Mouse (Mus musculus) splenic B cell, adult 2 months (primary cell): ENCODE results near the gene Ilf2.

ENCODE experiments used
- DNase-seq: peaks from one replicate; pipeline ENCODE4 v3.0.0-alpha.2; 2011; ENCODE audit warnings: low read depth, low spot score
- H3K27me3 ChIP-seq: 2 replicates; pipeline ENCODE4 v1.6.1; 2012; ENCODE audit warnings: mild to moderate bottlenecking, low read length, moderate library complexity, mixed read lengths; ENCODE audit not compliant: control insufficient read depth, poor library complexity, insufficient read depth, severe bottlenecking
- H3K36me3 ChIP-seq: 2 replicates; pipeline ENCODE4 v1.6.1; 2012; ENCODE audit warnings: mild to moderate bottlenecking, low read length, moderate library complexity, mixed read lengths; ENCODE audit not compliant: control insufficient read depth, poor library complexity, insufficient read depth, severe bottlenecking

The Ilf2 gene

GRCm38 (mm10) chr3:90448626-90449025 is 27.3 kb upstream of the Ilf2 start:
- Histone ChIP-seq H3K27me3 (no peaks in the 10 kb centered on the region), H3K36me3 (no peaks in the 10 kb centered on the region)
- DNase-seq: no peak

- DNase-seq: no peak
- Histone ChIP-seq H3K27me3 (no peaks in the 10 kb centered on the region), H3K36me3 (no peaks in the 10 kb centered on the region)
Measured at GRCm38 (mm10) chr3:90450874-90451273, 25.1 kb upstream of the Ilf2 start.

- Histone ChIP-seq H3K27me3 (no peaks in the 10 kb centered on the region), H3K36me3 (no peaks in the 10 kb centered on the region)
- DNase-seq: no peak
Measured at GRCm38 (mm10) chr3:90451396-90452095, 24.4 kb upstream of the Ilf2 start.

- DNase-seq: no peak
- Histone ChIP-seq H3K27me3 (no peaks in the 10 kb centered on the region), H3K36me3 (no peaks in the 10 kb centered on the region)
Measured at GRCm38 (mm10) chr3:90454931-90455330, 21.0 kb upstream of the Ilf2 start.

- no peaks in the 10 kb centered on the region for H3K36me3 ChIP-seq
- no peak for DNase-seq
- H3K27me3 ChIP-seq: no peaks in the 10 kb centered on the region
Measured at GRCm38 (mm10) chr3:90459727-90460126, 16.2 kb upstream of the Ilf2 start.

GRCm38 (mm10) chr3:90460315-90460714 is 15.6 kb upstream of the Ilf2 start:
- H3K36me3 ChIP-seq: no peaks in the 10 kb centered on the region
- H3K27me3 ChIP-seq: no peaks in the 10 kb centered on the region
- DNase-seq: no peak

- Histone ChIP-seq H3K27me3 (peaks cover 4% of the 10 kb centered on the region; the same call in 1 of the 2 replicates), H3K36me3 (no peaks in the 10 kb centered on the region)
- no peak for DNase-seq
Measured at GRCm38 (mm10) chr3:90461935-90462334, 14.0 kb upstream of the Ilf2 start.

- no peak for DNase-seq
Measured at GRCm38 (mm10) chr3:90462579-90462978, 13.3 kb upstream of the Ilf2 start.

GRCm38 (mm10) chr3:90464552-90465080 is 11.3 kb upstream of the Ilf2 start:
- DNase-seq: no peak
- peaks cover 4% of the 10 kb centered on the region; the same call in 1 of the 2 replicates for H3K27me3 ChIP-seq
- H3K36me3 ChIP-seq: no peaks in the 10 kb centered on the region

More at GRCm38 (mm10) chr3:90462579-90462978, 13.3 kb upstream of the Ilf2 start:
- Histone ChIP-seq H3K27me3 (peaks cover 4% of the 10 kb centered on the region; the same call in 1 of the 2 replicates), H3K36me3 (no peaks in the 10 kb centered on the region)

GRCm38 (mm10) chr3:90465081-90465685 is 10.7 kb upstream of the Ilf2 start:
- H3K27me3 ChIP-seq: peaks cover 4% of the 10 kb centered on the region; the same call in 1 of the 2 replicates
- DNase-seq: peak; percentile 45
- H3K36me3 ChIP-seq: no peaks in the 10 kb centered on the region

- Histone ChIP-seq H3K27me3 (peaks cover 4% of the 10 kb centered on the region; the same call in 1 of the 2 replicates), H3K36me3 (no peaks in the 10 kb centered on the region)
- no peak for DNase-seq
Measured at GRCm38 (mm10) chr3:90465686-90466310, 10.1 kb upstream of the Ilf2 start, which contains the start of gene Npr1. Npr1 (minus strand) TSS chr3:90465866.

GRCm38 (mm10) chr3:90466311-90466766 is 9.6 kb upstream of the Ilf2 start:
- H3K27me3 ChIP-seq: peaks cover 4% of the 10 kb centered on the region; the same call in 1 of the 2 replicates

GRCm38 (mm10) chr3:90467618-90468300 is 8.2 kb upstream of the Ilf2 start:
- no peak for DNase-seq
- Histone ChIP-seq H3K36me3 (no peaks in the 10 kb centered on the region), H3K27me3 (peaks cover 4% of the 10 kb centered on the region; the same call in 1 of the 2 replicates)

More at GRCm38 (mm10) chr3:90466311-90466766, 9.6 kb upstream of the Ilf2 start:
- DNase-seq: peak; percentile 52
- H3K36me3 ChIP-seq: no peaks in the 10 kb centered on the region

- no peaks in the 10 kb centered on the region for H3K36me3 ChIP-seq
- no peaks in the 10 kb centered on the region for H3K27me3 ChIP-seq
- peak; percentile 86 for DNase-seq
Measured at GRCm38 (mm10) chr3:90472213-90472612, 3.7 kb upstream of the Ilf2 start.
